Mouse (Mus musculus) liver, postnatal 0 days (tissue): Measurements from ENCODE around the gene Spns1.

ENCODE experiments used
- CTCF ChIP-seq: sonication (generic); IDR thresholded peaks from 2 replicates; pipeline ENCODE4 v1.5.1; 2016; ENCODE audit warnings: antibody characterized with exemption, low read depth
- EP300 ChIP-seq: IDR thresholded peaks from 2 replicates; pipeline ENCODE4 v1.6.1; 2016; ENCODE audit warnings: antibody characterized with exemption, low read depth, mild to moderate bottlenecking

DNA sequence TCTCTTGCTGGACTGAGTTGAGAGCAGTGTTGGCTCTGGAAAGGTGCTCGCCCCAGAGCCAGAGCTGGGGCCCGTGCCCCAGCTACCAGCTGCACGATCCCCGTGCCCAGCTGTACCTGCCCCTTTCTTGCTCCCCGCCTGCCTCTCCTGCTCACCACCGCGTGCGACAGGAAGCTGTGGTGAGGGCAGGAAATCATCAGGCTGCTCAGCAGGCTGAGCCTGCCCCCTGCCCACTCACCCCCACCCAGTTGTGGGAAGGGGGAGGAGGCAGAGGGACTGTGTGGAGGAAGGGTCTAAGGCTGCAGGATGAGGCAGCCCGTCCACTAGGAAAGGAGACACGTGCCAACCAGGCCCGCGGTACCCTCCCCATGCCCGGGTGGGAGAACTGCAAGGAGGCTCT is 7.9 kb downstream of the Spns1 start, which contains the start of gene Lat:
- TF ChIP-seq EP300 (no peak), CTCF (no peak)
